Comparison of ENCODE assay signal across 9 mouse cellular contexts in genomic region chr13:80862215-80862614, GRCm38 (mm10). TPM values are rescaled to one million over a fixed set of nuclear protein-coding genes. Genes with fewer than 3 reads are reported as not detected.
A peak's percentile ranks its signal among the peaks of the same experiment; 100 is the strongest.
DNase-seq lines count a peak whose midpoint lies in the region; ATAC-seq and TF ChIP-seq lines count a peak whose summit lies in the region.
"Had no signal": no experiment of that assay in that cellular context is flagged by ENCODE, and none has a peak within 500 bp of the region (broad histone marks: within the 10 kb centered on the region; RNA-seq: fewer than 3 reads in every experiment).

No protein-coding gene starts in this region.

- H3K4me3 ChIP-seq in kidney, embryonic 15.5 days (replicated peaks), result no peak overlapping the region
- no peak overlapping the region for H3K4me3 ChIP-seq in lung, embryonic 14.5 days (ENCODE audit: low read depth, low read length)
- H3K4me3 ChIP-seq: heart, embryonic 13.5 days had no signal

- peak; percentile 58; the same call in 1 of the 2 replicates for ATAC-seq in kidney, embryonic 15.5 days (replicated peaks; ENCODE audit: low FRiP score)
- ATAC-seq in lung, embryonic 14.5 days (ENCODE audit: insufficient read depth), result peak; percentile 58; the same call in 1 of the 2 replicates
- ATAC-seq in neutrophil, adult 5-6 weeks (ENCODE audit: extremely low read depth, insufficient number of reproducible peaks, low FRiP score, poor library complexity, severe bottlenecking), result peak; percentile 96

- no peaks in the 10 kb centered on the region for H3K27me3 ChIP-seq in kidney, embryonic 15.5 days
- H3K27me3 ChIP-seq in lung, embryonic 14.5 days (ENCODE audit: insufficient read depth, low read length), result no peaks in the 10 kb centered on the region
- H3K27me3 ChIP-seq: heart, embryonic 13.5 days had no signal

- 11% methylated on average over 5 of the region's 5 CpGs for WGBS in kidney, embryonic 15.5 days
- 12% methylated on average over 5 of the region's 5 CpGs for WGBS in lung, embryonic 14.5 days

- no peak overlapping the region for H3K27ac ChIP-seq in kidney, embryonic 15.5 days
- H3K27ac ChIP-seq in lung, embryonic 14.5 days (ENCODE audit: low read depth), result no peak overlapping the region
- H3K27ac ChIP-seq: heart, embryonic 13.5 days had no signal

- no peaks in the 10 kb centered on the region for H3K4me1 ChIP-seq in kidney, embryonic 15.5 days
- no peaks in the 10 kb centered on the region for H3K4me1 ChIP-seq in lung, embryonic 14.5 days (ENCODE audit: insufficient read depth)
- H3K4me1 ChIP-seq: heart, embryonic 13.5 days had no signal

- peak; percentile 81 for TF ChIP-seq CTCF in lung, embryonic 14.5 days (IDR thresholded peaks at IDR 0.05; ENCODE audit: low read depth)

- no peaks in the 10 kb centered on the region for H3K9me3 ChIP-seq in kidney, embryonic 15.5 days (replicated peaks)
- H3K9me3 ChIP-seq in lung, embryonic 14.5 days (ENCODE audit: low read depth, low read length), result no peaks in the 10 kb centered on the region
- H3K9me3 ChIP-seq: heart, embryonic 13.5 days had no signal

- H3K4me2 ChIP-seq in kidney, embryonic 15.5 days, result no peak overlapping the region
- H3K4me2 ChIP-seq in lung, embryonic 14.5 days, result no peak overlapping the region
- H3K4me2 ChIP-seq: heart, embryonic 13.5 days had no signal

- no peak overlapping the region for H3K9ac ChIP-seq in kidney, embryonic 15.5 days
- H3K9ac ChIP-seq in lung, embryonic 14.5 days, result no peak overlapping the region
- H3K9ac ChIP-seq: heart, embryonic 13.5 days had no signal

- no peaks in the 10 kb centered on the region for H3K36me3 ChIP-seq in kidney, embryonic 15.5 days
- no peaks in the 10 kb centered on the region for H3K36me3 ChIP-seq in lung, embryonic 14.5 days (ENCODE audit: insufficient read depth)
- H3K36me3 ChIP-seq: heart, embryonic 13.5 days had no signal

- DNase-seq in CD4-positive, CD25-positive, alpha-beta regulatory T cell, adult 2 months (ENCODE audit: low read depth, low spot score), result peak; percentile 83
- DNase-seq in ZHBTc4 (ENCODE audit: low read depth, low spot score), result peak; percentile 66
- peak; percentile 53 to 62 for DNase-seq in cerebellum, postnatal 4 days (ENCODE audit: low spot score in 2 of 2)
- DNase-seq in gastrocnemius, postnatal 4 days (ENCODE audit: low spot score in 2 of 2), result peak; percentile 51 to 58
- DNase-seq in lung, embryonic 14.5 days, result peak; percentile 90
- peak; percentile 68 for DNase-seq in urinary bladder, postnatal 14 days (ENCODE audit: low spot score)

RNA-seq across cellular contexts. Expression of gene Arrdc3, which starts 21.0 kb away (rescaled TPM):
- total RNA-seq in gastrocnemius, postnatal 4 days (2021), result 10 to 100 TPM; 57.9 to 65.3 TPM
- polyA plus RNA-seq in kidney, embryonic 15.5 days (2015; fragmentation: Nextera tagmentation; extraction: Ambion mirVana), result 57.3 and 57.4 TPM in 2 replicates
- polyA plus RNA-seq in lung, embryonic 14.5 days (2014; fragmentation: Nextera tagmentation; extraction: Ambion mirVana), result 65.5 and 69.2 TPM in 2 replicates
- total RNA-seq in neutrophil, adult 5-6 weeks (2017), result 302 and 332 TPM in 2 replicates
